Mouse (Mus musculus): ENCODE results near the gene Itga2b.

Itga2b gene

GRCm38 (mm10) chr11:102469648-102470357 lies at the start of gene Itga2b:
TSS of gene Itga2b (minus strand) at chr11:102470122.
- DNase-seq (ENCODE audit: low spot score): no peak

- no peak for DNase-seq (ENCODE audit: low spot score)
Measured at GRCm38 (mm10) chr11:102514793-102515424, 45.0 kb upstream of the Itga2b start.

- no peak for DNase-seq (ENCODE audit: low spot score)
Measured at GRCm38 (mm10) chr11:102510226-102510625, 40.3 kb upstream of the Itga2b start.

GRCm38 (mm10) chr11:102496732-102497131 lies 26.8 kb upstream of the Itga2b start:
- DNase-seq (ENCODE audit: low spot score): no peak

GRCm38 (mm10) chr11:102496206-102496605 lies 26.3 kb upstream of the Itga2b start:
- no peak for DNase-seq (ENCODE audit: low spot score)

- no peak for DNase-seq (ENCODE audit: low spot score)
Measured at GRCm38 (mm10) chr11:102495742-102496141, 25.8 kb upstream of the Itga2b start.

- DNase-seq (ENCODE audit: low spot score): no peak
Measured at GRCm38 (mm10) chr11:102495114-102495513, 25.2 kb upstream of the Itga2b start.

- DNase-seq (ENCODE audit: low spot score): no peak
Measured at GRCm38 (mm10) chr11:102494063-102494650, 24.2 kb upstream of the Itga2b start.

- DNase-seq (ENCODE audit: low spot score): no peak
Measured at GRCm38 (mm10) chr11:102493241-102493640, 23.3 kb upstream of the Itga2b start.

GRCm38 (mm10) chr11:102487901-102488300 lies 18.0 kb upstream of the Itga2b start:
- DNase-seq (ENCODE audit: low spot score): no peak

GRCm38 (mm10) chr11:102486733-102487386 lies 16.9 kb upstream of the Itga2b start:
- DNase-seq (ENCODE audit: low spot score): peak; percentile 79

- DNase-seq (ENCODE audit: low spot score): no peak
Measured at GRCm38 (mm10) chr11:102481779-102482178, 11.9 kb upstream of the Itga2b start.

GRCm38 (mm10) chr11:102480897-102481296 lies 11.0 kb upstream of the Itga2b start:
- no peak for DNase-seq (ENCODE audit: low spot score)

GRCm38 (mm10) chr11:102480111-102480510 lies 10.2 kb upstream of the Itga2b start:
- no peak for DNase-seq (ENCODE audit: low spot score)

- DNase-seq (ENCODE audit: low spot score): no peak
Measured at GRCm38 (mm10) chr11:102479581-102479980, 9.7 kb upstream of the Itga2b start.

GRCm38 (mm10) chr11:102478671-102479070 lies 8.7 kb upstream of the Itga2b start:
- no peak for DNase-seq (ENCODE audit: low spot score)

- DNase-seq (ENCODE audit: low spot score): no peak
Measured at GRCm38 (mm10) chr11:102475027-102475426, 5.1 kb upstream of the Itga2b start.

- peak; percentile 92 for DNase-seq (ENCODE audit: low spot score)
Measured at GRCm38 (mm10) chr11:102467041-102467631, 2.8 kb downstream of the Itga2b start.

GRCm38 (mm10) chr11:102465713-102466436 lies 4.0 kb downstream of the Itga2b start:
- peak; percentile 39 for DNase-seq (ENCODE audit: low spot score)

- no peak for DNase-seq (ENCODE audit: low spot score)
Measured at GRCm38 (mm10) chr11:102464901-102465300, 5.0 kb downstream of the Itga2b start.

GRCm38 (mm10) chr11:102461764-102462163 lies 8.2 kb downstream of the Itga2b start:
- DNase-seq (ENCODE audit: low spot score): no peak

- DNase-seq (ENCODE audit: low spot score): no peak
Measured at GRCm38 (mm10) chr11:102460541-102460940, 9.4 kb downstream of the Itga2b start.

Measured in retina, embryonic 14.5 days (tissue).